Mouse (Mus musculus): ENCODE results near the gene Dynlt1c.
"Not testable (repeated sequence)": the region's sequence is repeated elsewhere in the genome, so short reads cannot be mapped to it uniquely, and the experiment has no call there.

Dynlt1c gene

DNA sequence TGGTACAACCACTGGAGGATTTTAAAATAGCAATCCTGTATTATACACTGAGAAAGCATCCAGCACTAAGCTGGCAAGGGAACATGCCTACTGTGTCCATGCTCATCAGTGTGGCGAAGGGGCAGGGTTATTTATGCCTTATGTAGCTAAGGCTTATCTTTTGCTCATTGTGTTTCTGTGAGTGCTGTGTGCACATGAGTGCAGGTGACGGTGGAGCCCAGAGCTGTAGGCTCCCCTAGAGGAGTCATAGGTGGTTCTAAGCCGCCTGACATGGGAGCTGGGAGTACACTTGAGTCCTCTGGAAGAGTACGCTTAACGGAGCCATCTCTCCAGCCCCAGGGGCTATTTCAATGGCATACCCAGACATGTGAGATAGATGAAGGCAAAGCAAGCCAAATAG, 17.8 kb downstream of the Dynlt1c start:
- not testable (repeated sequence) for DNase-seq (ENCODE audit: low read depth, low spot score)

- not testable (repeated sequence) for DNase-seq (ENCODE audit: low read depth, low spot score)
Observed at GRCm38 (mm10) chr17:6620035-6620434, 18.6 kb downstream of the Dynlt1c start.

DNA sequence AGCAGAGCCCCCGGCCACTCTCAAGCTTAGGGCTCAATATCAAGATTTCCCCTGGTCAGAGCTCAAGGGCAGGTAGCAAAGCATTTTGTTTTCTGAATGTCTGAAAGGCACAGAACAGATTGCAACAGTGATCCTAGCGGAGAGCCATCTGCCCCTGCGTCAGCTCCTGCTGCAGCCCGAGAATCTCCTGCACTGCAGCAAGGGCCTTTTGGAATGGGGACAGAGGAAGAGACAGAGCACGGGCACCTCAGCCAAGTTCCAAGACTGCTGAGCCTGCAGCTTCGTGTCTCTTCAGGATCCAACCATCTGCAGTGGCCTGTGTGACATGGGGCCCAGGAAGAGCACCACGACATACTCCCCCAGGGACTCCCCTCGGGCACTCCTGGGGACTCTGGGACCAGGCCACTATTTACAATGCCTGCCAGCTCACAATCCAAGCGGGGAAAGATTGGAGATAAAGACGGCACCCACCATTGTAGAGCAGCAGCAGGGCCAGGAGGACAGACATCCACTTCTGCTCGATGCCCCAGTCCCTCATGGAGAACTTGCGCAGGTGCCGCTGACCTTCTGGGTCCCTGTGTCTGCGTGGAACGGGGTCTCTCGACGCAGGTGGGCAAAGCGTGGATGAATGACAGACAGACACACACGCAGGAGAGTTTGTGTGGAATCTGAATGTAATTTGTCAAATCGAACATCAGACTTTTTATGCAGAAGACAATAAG, 19.4 kb downstream of the Dynlt1c start:
- DNase-seq (ENCODE audit: low read depth, low spot score): not testable (repeated sequence)

DNA sequence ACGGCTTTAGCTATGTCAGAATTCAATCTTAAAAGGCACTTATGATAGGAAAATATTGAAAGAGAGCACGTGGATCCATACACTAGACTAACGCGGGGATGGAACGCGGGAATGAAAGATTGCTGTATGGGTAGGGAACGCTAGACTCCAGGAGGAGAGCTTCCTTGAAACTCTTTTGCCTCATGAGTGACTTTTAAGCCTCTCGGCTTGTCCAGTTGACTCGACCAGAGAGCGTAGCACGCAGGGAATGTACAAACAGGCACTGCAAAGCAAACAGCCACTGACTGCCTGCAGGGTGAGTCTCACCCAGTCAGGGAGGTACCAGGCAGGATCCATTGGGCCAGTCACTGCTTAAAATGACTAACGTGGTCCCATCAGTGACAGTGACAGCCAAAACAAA, 20.5 kb downstream of the Dynlt1c start:
- DNase-seq (ENCODE audit: low read depth, low spot score): not testable (repeated sequence)

DNA sequence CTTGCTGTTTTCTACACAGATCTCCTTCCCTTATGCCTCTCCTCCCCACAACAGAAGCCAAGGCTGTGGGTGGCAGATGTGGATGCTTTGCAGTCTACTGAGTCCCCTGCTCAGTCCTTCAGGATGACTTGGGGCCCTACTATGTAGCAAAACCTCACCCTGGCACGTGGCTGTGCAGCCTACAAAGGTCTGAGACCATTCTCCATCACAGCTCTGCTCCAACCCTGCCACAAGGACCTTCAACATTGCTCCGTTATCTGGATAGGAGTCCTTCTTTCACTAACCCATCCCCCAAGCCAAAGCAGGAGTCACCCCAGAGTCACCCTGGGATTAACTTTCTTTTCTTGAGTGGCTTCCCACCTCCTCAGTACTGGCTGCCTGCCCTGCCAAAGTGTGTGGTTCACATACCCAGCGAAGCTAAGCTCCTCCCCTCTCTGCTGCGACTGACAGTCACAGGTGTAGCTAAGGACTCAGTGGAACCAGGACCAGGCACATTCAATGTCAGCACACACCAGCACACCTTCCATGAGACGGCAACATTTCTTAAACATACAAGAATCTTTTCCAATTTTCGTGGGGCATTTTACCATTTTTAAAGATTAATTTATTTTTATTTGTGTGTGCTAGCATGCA, 23.6 kb downstream of the Dynlt1c start:
- not testable (repeated sequence) for DNase-seq (ENCODE audit: low read depth, low spot score)

GRCm38 (mm10) chr17:6630398-6630797, 28.9 kb downstream of the Dynlt1c start:
- not testable (repeated sequence) for DNase-seq (ENCODE audit: low read depth, low spot score)

- not testable (repeated sequence) for DNase-seq (ENCODE audit: low read depth, low spot score)
Observed at GRCm38 (mm10) chr17:6632850-6633249, 31.4 kb downstream of the Dynlt1c start.

GRCm38 (mm10) chr17:6635781-6636180, 34.3 kb downstream of the Dynlt1c start:
- not testable (repeated sequence) for DNase-seq (ENCODE audit: low read depth, low spot score)

DNA sequence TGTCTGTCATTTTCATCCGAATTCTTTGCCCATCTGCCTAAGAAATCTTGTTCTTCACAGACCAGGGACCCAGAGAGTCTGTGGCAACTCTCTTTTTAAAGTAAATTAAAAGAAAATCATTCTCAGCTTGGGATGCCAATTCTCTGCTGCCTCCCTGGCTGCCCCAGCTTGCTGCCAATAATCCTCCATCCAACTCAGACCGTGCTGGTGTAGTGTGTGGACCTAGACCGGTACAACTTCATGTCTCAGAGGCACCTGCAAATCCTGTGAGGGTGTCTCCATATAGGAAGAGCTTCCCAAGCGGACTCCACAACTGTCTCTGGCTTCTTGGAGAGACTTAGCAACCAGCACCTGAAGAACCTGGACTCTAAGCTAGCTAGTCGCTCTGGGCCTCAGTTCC, 35.4 kb downstream of the Dynlt1c start:
- DNase-seq (ENCODE audit: low read depth, low spot score): no peak

GRCm38 (mm10) chr17:6637434-6637833, 36.0 kb downstream of the Dynlt1c start:
- not testable (repeated sequence) for DNase-seq (ENCODE audit: low read depth, low spot score)

GRCm38 (mm10) chr17:6638444-6638843, 37.0 kb downstream of the Dynlt1c start:
- not testable (repeated sequence) for DNase-seq (ENCODE audit: low read depth, low spot score)

- not testable (repeated sequence) for DNase-seq (ENCODE audit: low read depth, low spot score)
Observed at GRCm38 (mm10) chr17:6639486-6639885, 38.0 kb downstream of the Dynlt1c start.

- DNase-seq (ENCODE audit: low read depth, low spot score): not testable (repeated sequence)
Observed at GRCm38 (mm10) chr17:6640044-6640637, 38.7 kb downstream of the Dynlt1c start.

GRCm38 (mm10) chr17:6640771-6641429, 39.4 kb downstream of the Dynlt1c start:
- DNase-seq (ENCODE audit: low read depth, low spot score): not testable (repeated sequence)

DNA sequence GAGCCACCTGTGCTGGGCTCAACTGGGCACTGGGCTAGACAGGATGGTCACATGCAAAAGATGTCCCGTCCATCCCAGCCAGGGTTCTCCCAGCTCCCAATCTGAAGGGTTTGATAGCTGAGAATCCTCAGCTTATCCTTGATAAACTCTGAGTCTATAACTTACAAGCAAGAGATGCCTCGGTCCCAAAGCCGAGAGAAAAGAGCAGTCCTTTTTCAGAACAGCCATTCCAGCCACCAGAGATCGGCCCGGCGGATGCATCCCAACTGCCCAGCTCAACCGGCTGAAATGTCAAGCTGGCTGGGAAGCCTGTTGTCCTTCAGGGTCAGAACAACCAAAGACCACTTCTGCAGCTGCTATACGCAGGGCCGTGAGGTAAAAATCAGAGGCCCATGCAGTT, 42.7 kb downstream of the Dynlt1c start:
- not testable (repeated sequence) for DNase-seq (ENCODE audit: low read depth, low spot score)

DNA sequence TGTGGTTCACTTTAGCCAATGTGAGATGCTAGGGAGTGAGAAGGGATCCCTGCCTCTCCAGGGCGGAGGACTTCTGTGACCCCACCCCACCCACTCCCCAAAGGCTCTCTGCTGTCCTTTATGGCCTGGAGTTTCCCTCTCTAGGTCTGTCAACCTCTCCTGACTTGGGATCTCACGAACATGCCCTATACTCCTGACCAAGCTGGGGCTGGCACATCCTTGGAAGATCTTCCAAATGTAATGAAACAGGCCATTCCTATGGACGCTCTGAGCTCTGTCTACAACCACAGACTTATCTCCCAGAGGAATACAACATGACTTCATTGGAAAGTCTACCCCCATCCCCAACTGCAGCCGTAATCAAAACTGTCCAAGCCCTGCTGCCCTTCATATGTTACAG, 43.2 kb downstream of the Dynlt1c start:
- DNase-seq (ENCODE audit: low read depth, low spot score): not testable (repeated sequence)

GRCm38 (mm10) chr17:6645668-6646067, 44.2 kb downstream of the Dynlt1c start:
- DNase-seq (ENCODE audit: low read depth, low spot score): not testable (repeated sequence)

- not testable (repeated sequence) for DNase-seq (ENCODE audit: low read depth, low spot score)
Observed at GRCm38 (mm10) chr17:6646841-6647240, 45.4 kb downstream of the Dynlt1c start.

DNA sequence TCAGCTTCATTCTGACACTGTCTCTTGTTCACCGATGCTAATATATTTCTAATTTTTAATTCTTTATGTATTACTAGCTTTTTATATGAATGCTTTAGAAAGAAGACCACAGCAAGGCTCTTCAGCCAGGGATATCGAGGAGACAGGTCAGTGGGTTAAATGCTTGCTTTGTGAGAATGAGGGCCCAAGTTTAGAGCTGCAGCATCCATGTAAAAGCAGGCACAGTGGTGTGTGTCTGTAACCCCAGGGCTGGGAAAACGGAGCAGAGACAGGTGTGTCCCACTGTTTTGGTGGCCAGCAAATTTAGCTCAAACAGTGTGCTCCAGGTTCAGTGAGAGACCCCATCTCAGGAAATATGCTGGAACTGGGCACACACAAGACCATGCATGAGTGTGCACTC, 46.0 kb downstream of the Dynlt1c start:
- not testable (repeated sequence) for DNase-seq (ENCODE audit: low read depth, low spot score)

DNA sequence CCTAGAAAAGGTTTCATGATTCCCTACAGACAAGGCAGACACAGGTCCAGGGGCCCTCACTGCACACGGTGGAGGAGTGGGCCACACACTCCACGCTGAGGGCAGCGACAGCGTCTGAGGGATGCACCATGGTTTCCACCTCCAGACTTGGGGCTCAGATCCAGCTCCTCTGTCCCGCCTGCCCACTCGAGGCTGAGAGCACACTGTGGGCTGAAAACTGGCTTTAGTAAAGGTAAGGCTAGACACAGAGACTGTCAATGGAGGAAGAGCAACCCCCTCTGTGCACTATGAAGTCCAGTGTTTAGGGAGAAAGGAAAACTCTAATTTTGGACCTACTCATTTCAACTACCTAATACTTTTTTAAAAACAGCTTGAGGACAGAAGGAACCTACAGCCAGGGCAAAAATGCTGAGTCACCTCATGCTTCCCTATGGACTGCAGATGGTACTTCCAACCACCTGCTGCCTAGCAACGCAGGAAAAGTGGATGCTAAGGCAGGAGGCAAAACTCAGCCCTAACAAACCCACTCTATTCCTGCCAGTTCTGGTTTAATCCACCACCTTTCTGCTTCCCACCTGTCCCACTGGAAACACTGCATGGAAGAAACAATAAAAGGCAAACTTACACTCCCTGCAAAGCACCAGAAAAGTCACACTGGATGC, 49.6 kb downstream of the Dynlt1c start:
- peak; percentile 29 for DNase-seq (ENCODE audit: low read depth, low spot score)

DNA sequence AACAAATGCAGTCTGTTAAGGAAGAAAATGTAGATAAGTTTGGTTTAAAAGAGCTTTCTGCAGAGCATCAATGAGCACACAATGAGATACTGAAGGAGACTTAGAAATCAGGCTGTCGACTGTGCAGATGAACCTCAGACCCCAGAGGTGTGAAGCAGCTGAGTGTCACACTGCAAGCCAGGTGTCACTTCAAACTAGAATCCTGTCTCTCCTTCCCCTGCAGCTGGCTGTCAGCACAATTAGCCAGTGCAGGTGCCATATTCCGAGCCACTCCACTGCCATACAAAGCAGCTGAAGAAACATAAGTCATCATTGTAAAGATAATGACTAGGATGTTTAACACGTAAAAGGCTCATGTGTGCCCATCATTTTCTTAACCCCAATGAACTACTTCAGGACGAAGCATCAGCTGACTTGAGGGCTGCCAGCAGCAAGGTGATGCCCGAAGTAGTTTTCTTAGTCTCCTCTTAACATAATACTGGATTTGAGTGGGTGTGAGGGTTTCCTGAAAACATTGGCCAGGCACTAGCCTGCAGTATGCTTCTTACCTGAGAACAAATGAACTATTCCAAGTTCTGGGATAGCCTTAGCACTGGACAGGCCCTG, 52.0 kb downstream of the Dynlt1c start:
- DNase-seq (ENCODE audit: low read depth, low spot score): not testable (repeated sequence)
